Mouse (Mus musculus) left cerebral cortex, adult 11 months (tissue): ENCODE measurements around the gene Rnf215.
"Not testable (repeated sequence)": the region's sequence is repeated elsewhere in the genome, so short reads cannot be mapped to it uniquely, and the experiment has no call there.

Source experiments
- DNase-seq: peaks from one replicate; pipeline ENCODE4 v3.0.0; 2022; ENCODE audit warnings: low spot score

Gene Rnf215

DNA sequence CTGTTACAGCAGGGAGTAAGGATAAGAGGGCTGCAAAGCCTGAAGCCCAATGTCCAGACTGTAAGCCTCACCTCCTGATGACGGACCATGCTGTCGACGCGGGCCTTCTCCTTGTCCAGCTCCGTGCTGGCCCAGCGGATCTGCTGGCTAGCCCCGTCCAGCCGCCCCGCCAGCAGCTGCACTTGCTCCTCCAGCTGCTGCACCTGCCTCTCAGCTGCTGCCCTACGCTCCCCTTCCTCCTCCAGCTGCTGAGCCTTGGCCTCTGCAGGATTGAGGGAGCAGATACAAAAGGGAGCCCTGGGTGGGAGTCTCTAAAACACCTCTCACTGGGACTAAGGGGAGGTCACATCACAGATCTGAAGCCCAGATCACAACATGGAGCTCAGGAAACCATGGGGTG lies 12.1 kb downstream of the Rnf215 start:
- no peak for DNase-seq

DNA sequence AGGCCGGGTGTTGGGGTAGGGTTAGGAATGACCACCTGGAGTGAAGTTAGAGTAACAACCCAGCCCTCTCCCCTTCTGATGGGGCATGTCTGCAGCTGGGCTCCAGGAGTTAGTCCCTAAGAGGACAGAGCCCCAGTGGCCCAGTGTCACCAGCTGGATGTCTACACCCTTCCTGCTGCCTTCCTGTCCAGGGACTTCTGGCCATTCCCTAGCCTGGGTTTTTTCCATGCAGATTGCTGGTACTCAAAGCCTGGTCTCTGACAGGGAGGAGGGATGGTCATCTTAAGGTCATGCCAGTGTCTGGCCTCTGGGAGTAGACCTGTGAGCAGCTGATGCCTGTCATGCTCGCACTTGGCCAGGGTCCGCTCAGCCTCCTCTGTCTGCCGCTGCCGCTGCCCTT lies 13.1 kb downstream of the Rnf215 start:
- no peak for DNase-seq

DNA sequence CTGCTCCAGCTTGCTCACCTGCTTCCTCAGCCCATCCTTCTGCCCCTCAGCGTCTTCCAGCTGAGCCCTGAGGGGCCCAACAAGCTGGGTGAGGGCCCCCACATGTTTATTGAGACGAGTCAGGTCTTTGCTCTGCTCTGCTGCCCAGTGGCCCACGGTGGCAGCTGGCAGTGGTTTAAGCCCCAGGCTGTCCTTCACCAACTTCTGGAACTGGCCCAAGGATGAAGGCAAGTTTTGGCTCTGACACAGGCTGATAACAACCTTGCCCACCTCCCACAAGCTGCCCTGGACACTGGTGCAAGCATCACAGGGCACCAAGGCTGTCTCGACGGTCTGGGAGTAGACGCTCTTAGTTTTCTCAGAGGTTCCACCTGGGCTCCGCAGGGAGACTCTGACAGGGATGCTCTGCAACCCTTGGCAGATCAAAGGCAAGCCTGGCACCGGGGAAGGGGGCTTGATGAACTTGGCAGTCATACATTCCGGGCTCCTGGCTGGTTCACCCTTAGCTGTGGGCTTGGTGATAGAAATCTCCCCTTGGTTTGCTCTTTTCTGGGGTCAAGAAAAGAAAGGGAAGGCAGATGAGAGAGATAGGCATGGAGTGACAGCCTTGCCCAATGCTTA lies 13.6 kb downstream of the Rnf215 start:
- DNase-seq = no peak

DNA sequence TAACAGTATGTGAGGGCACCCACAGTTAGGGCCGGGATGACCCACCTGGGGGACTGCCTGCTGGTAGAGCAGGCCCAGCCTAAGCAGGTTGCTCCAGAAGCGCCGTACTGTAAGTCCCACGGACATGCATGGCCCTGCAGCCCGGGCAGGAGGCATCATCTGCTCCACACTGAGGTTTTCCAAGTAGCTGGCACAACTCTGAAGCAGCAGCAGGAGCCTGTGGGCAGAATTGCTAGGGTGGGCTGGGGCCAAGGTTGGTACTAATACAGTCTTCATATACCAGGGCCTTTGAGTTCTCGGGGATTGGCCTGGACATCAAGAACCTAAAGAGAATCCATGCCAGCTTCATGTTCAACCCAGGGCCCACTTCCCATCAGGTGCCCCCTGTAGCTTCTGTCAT lies 14.9 kb downstream of the Rnf215 start:
- DNase-seq = no peak

DNA sequence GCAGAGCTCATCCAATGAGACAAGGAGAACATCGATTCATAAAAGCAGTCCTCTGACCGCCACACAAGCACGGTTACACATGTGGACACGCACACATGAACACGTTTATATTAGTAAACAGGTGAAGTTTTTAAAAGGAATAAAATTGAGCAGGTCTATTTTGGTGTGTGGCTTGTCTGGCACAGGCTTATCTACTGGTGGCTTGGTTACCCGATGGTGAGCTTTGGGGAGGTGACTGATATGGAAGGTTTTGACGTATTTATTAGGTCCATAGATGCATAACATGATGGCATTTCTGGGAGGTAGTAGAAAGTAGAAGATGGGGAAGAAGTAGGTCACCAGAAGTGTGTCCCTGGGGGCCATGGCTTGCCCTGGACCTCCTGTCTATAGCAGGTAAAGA lies 18.7 kb downstream of the Rnf215 start:
- no peak for DNase-seq

DNA sequence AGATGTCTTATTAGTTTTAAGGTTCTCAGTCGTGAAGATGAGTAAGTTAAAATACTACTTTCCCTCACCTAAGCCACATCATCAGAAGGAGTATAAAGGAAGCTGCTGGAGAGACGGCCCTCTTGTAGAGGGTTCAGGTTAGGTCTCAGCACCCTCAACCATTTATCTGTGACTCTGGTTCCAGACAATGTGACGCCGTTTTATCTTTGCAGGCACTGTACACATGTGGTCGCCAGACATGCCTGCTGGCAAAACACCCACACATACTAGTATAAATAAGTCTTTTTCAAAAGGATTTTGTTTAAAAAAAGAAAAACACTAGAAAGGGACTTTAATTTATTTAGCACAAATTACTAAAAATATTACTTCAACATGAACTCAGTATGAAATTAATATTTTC lies 20.6 kb downstream of the Rnf215 start:
- DNase-seq = no peak

DNA sequence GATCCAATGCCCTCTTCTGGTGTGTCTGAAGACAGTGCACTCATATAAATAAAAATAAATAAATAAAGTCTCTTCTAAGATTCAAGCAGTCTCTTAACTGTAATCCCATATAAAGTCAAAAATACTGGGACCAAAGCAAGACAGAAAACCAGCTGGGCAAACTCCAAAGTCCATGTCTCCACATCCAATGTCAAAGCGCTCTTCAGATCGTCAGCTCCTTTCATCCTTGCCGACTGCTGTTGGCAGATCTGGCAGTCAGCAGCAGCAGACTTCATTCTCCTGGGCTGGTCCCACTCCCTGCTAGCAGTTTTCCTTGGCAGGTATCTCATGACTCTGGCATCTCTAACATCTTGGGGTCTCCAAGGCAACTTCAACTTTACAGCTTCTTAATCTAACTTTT lies 23.7 kb downstream of the Rnf215 start:
- DNase-seq = no peak

DNA sequence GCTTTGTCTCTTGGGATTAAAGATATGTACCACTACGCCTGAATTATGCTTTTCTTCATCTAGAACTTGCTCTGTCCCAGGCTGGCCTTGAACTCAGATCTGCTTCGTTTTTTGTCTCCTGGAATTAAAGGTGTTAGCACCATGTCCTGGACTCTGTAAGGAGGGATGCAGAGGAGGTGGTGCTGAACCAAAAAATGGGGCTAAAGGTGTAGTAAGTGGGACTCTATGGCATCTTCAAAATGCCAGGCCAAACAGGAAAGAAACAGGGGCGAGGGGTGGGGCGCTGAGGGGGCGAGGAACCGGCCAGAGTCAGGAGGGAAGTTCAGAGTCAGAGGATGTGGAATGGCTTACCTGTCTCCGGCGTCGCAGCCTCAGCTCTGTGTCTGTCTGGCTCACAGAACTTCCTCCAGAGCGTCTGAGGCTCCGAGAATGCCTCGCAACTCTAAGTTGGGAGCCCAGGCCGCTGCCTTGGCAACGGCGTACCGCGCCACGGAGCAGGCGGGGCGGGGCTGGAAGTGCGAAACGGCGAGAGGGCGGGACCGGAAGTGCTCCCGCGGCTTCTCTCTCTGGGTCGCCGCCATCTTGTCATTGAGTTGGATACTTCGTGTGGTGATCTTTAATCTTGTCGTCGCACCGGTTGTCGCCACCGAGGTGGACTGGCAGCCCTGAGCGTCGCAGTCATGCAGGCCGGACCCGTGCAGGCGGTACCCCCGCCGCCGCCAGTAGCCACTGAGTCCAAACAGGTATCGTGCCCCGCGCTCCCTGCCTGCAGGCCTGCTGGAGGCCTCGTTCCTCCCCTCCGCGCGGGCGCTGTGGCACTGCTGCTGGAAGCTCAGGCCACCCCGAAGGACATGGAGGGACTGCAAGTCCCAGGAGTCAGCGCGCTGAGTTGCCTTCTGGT lies 25.1 kb downstream of the Rnf215 start, which contains the start of the genes Ccdc157 and Sf3a1:
Ccdc157 (minus strand) TSS at position 486 of the 901 bp plus-strand sequence.
Sf3a1 (plus strand) TSS at position 543 of the 901 bp plus-strand sequence.
- peak; percentile 87 for DNase-seq

DNA sequence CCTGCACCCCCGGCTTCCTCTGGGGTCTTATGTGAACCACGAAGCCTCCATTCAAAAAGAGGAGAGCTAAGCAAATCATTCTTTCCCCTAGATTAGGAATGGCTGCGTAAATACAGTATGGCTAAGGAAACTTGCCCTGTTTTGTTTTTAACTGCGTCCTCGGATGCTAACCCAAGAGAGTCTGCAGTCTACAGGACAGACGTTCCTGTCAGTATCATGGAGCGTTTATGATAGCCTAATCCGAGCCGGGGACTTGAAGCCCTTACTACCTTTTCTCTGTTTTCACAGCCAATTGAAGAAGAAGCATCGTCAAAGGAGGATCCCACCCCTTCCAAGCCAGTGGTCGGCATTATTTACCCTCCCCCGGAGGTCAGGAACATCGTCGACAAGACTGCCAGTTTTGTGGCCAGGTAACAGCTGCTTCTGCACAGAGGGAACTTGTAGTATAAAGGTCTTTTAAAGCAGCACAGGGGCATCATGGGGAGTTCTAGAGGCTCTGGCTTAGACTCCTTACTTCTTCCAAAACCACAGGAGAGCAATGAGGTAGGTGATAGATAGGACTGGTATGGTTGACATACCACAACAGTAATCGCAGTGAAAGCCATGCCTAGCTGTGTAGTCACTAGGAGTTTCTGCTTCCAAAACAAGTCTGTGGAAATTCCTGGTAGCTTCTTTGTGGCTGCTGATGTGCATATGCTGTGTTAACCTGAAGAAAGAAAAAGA lies 25.9 kb downstream of the Rnf215 start:
- no peak for DNase-seq

DNA sequence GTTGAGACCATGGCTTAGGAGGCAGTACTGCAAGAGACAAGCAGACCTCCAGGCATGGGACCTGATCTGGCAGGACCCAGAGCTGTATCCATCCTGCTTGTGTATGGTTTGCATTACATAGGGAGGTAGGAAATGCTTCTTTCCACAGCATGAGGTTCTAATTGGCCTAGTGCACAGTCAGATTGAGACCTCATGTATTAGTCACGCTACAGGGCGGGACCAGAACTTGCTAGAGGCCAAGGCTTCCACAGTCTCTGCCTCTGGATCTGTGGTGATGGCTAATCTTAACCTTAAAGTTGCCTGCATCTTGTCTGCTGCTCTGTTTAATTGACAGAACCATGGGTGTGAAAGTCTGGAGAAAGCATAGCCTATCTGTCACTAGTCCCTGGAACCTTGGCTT lies 29.7 kb downstream of the Rnf215 start:
- no peak for DNase-seq

DNA sequence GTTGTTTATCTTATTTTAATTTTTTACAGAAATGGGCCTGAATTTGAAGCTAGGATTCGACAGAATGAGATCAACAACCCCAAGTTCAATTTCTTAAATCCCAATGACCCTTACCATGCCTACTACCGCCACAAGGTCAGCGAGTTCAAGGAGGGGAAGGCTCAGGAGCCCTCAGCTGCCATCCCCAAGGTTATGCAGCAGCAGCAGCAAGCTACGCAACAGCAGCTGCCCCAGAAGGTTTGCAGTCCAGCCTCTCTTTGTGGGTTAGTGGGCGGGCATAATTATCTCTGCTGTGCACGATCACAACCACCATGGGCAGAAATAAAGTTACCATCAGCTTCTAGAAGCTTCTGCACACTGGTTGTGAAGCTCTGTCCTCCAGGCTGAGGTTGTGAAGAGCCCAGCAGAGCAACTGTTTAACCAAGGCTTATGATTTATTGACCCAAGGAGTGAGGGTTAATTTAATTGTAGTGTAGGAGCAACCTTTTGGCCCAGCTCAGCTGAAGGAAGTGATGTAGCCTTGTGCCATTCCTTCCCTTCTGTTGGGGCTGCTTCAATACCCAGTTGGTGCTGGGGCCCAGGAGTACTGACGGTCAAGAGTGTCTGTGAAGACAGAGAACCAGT lies 31.6 kb downstream of the Rnf215 start:
- no peak for DNase-seq

DNA sequence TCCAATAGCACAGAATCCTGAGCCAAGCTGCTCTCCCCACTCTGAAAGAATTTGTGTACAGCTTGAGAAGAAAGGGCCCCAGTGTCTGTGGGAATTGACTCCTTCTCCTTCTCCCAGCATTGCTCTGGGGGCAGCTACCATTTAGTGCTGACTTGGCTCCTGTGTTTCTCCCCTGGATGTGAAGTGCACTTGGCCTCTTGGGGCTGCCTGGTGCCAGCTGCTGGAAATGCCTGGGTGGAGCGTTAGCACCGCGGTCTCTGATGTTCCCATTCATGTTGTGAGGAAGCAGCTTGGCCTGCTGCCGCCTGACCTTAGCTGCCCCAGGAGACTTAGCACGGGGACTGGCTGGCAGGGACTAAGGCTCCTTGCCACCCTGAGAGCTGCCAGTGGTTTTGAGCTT lies 39.6 kb downstream of the Rnf215 start:
- DNase-seq = peak; percentile 54

DNA sequence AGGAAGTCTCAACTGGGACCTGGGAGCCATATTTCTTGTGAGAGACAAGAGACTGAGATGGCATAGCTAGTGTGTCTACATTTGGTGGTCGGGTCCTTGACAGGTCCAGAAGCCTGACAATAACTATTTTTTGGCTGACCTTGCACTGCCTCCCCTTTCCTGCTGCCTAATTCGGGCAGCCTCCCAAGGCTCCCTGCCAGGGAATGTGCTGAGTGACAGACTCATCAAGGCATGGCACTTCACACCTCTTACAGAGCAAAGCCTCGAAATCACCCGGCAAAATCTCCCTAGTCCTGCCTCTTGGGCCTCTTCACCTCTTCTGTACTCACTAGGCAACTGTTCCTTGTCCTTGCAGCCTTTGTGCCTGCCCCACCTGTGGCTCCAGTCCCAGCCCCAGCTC lies 42.7 kb downstream of the Rnf215 start:
- DNase-seq = no peak

DNA sequence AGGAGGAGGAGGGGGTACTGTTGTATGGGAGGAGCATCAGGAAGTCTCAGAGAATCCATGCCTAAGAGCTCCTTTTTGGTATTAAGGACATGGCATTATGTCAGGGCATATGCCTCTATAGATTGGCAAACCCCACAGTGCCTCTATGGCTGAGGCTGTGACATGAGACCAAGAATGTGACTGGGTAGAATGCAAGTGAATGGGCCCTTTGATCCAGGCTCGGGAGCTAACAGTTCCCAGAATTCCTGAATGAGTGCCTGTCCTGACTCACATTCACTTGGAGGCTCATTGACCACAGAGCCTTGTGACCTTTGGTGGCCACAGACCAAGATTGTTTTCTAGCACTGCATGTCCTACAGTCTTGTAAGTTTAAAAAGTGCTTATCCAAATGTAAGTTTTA lies 47.1 kb downstream of the Rnf215 start:
- no peak for DNase-seq

DNA sequence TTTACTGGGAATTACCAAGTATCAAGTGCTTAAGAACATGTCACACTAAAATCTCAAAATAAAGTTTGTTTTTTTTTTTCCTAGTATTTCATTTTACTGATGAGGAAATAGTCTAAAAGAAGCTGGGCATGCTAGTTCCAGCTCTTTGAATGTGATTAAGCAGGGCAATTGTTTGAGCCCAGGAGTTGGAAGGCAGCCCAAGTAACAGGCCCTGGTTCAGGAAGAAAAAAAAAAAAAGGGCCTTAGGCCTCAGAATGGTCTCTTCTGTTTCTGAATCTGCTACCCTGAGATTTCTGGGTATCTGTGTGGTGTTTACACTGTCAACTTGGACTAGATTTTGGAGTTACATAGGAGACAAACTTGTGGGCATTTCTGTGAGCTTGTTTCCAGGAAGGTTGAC lies 48.5 kb downstream of the Rnf215 start:
- DNase-seq = no peak

DNA sequence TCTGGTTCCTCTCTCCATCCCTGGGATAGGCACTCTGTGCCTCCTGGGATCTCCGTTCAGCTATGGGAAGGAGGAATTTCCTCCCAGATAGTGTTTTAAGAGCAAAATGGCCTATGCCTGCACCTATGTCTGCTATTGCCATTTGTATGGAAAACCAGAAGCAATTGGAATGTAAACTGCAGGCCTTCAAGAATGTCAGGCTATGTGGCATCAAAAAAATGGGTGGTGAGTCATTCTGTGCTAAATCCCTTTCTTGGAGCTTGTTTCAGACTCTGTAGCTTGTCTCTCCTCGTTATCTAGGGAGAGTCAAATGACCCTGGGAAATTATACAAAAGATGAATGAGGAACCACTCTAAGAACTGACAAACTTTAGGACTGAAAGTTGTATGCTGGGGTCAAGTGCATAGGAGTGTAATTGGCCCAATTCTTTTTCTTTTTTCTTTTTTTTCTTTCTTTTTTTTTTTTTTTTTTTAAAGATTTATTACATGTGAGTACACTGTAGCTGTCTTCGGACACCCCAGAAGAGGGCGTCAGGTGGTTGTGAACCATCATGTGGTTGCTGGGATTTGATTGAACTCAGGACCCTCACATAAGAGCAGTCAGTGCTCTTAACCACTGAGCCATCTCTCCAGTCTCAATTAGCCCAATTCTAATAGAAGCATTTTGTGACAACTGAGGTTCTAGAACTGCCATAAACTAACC lies 49.4 kb downstream of the Rnf215 start:
- no peak for DNase-seq

DNA sequence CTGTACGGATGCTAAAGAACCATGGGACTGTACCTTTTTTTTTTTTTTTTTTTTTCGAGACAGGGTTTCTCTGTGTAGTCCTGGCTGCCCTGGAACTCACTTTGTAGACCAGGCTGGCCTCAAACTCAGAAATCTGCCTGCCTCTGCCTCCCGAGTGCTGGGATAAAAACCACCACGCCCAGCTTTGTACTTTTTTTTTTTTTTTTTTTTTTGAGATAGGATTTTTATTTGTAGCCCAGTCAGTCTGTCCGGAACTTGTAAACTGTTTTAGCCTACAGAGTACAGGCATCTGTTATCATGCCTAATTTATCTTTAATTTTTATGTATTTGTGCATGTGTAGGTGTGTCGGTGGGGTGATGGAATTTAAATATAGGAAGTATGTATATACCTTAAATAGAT lies 50.5 kb downstream of the Rnf215 start:
- DNase-seq = not testable (repeated sequence)

DNA sequence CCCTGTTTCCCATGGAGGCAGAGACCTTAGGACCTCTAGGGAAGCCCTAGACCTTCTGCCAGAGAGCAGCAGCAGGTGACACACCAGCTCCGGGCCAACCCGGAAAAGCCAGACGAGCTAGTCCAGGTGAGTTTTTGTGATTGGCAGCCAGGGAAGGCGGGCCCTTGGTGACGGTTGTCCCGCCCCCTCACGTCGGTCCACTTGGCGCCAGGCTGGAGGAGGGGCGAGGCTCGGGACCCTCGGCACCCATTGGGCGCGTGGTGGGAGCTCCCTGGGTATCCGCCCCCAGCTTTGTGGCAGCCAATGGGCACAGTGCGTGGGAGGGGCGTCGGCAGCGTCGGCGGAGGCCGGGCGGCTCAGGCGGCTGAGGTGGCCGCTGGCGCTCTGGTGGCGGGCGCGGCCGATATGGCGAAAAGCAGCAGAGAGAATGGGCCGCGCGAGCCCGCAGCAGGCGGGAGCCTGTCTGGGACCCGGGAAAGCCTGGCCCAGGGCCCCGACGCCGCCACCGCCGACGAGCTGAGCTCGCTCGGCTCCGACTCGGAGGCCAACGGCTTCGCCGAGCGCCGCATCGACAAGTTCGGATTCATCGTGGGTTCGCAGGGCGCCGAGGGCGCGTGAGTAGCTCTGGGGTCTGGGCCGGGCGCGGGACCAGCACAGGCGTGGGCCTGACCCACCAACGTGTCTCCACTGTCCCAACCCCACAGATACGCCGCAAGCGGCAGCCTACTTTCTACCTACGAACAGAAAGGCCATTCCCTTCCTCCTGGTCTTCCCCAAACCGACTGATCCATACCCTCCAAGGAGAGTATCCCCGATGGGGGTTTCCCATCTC lies 51.7 kb downstream of the Rnf215 start, which contains the start of gene Tbc1d10a:
Tbc1d10a (plus strand) TSS at position 304 of the 832 bp plus-strand sequence.
- peak; percentile 97 for DNase-seq

DNA sequence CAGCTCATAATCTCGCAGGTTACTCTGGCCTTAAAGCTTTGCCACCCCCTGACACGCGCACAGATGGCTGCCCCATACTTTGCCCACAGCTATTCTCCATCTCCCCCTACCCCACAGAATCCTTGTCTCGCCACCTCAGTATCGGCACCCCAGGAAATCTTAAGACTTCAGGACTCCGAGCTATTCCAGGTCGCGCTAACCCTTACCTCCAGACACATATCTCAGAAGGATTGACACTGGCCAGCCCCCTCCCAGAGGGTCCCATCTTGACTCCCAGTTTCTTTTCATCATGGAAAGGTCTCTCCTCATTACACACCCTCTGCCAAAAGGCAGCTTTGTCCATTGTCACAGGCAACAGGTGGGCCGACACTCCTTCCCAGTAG lies 52.3 kb downstream of the Rnf215 start:
- no peak for DNase-seq

DNA sequence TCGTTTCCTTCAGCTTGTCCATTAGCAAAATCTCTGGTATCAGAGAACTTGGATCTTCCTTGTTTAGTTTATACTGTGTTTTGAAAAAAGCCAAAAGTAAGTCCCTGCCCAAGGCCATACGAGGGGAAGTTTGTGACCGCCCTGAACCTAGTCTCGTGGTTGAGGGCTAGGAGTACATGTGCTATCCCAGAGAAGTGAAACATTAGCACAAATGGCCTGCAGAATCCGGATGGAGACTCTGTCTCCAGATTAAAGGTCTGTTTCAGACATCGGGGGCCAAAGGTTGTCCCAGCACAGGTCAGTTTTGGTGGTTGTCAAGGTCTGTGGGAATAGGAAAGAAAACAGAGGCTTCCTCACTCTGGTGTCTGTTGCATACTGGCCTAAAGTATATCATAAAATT lies 54.2 kb downstream of the Rnf215 start:
- no peak for DNase-seq

DNA sequence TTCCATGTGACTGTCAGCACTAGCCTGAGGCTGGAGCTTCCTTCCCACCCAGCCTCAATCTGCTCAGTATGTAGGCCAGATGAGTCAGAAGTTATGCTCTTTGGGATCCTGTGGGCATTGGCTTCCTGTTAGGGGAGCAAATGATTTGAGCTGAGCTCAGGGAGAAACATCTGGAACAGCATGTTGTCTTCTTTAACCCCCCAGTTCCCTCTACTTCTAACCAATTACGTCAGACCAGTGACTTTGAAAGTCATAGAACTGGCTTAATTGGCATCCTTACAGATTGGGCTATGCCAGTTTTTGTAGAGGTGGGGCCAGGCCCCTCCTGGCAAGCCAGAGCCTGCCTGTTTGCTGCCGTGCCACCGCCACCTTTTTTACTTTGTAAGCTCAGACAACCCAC lies 55.7 kb downstream of the Rnf215 start:
- no peak for DNase-seq
